Mouse (Mus musculus) mesoderm, embryonic 11.5 days (tissue): ENCODE results near the gene Tll2.

Source experiments
- DNase-seq: peaks from one replicate; pipeline ENCODE4 v3.0.0-alpha.2; 2012; ENCODE audit warnings: low read depth, low spot score

The Tll2 gene

GRCm38 (mm10) chr19:41206811-41207344 is at the start of gene Tll2:
Tll2 (minus strand) TSS chr19:41206835.
- DNase-seq, result peak; percentile 78

GRCm38 (mm10) chr19:41254584-41254983 is 47.9 kb upstream of the Tll2 start:
- no peak for DNase-seq

GRCm38 (mm10) chr19:41248968-41249367 is 42.3 kb upstream of the Tll2 start:
- DNase-seq, result no peak

GRCm38 (mm10) chr19:41248271-41248670 is 41.6 kb upstream of the Tll2 start:
- no peak for DNase-seq

GRCm38 (mm10) chr19:41246271-41246670 is 39.6 kb upstream of the Tll2 start:
- no peak for DNase-seq

- DNase-seq, result peak; percentile 62
Observed at GRCm38 (mm10) chr19:41244581-41244980, 37.9 kb upstream of the Tll2 start.

- no peak for DNase-seq
Observed at GRCm38 (mm10) chr19:41241997-41242396, 35.4 kb upstream of the Tll2 start.

GRCm38 (mm10) chr19:41233698-41234097 is 27.1 kb upstream of the Tll2 start:
- DNase-seq, result no peak

- no peak for DNase-seq
Observed at GRCm38 (mm10) chr19:41208326-41208725, 1.7 kb upstream of the Tll2 start.

- DNase-seq, result peak; percentile 30
Observed at GRCm38 (mm10) chr19:41206041-41206810, 409 bp downstream of the Tll2 start.

- peak; percentile 17 for DNase-seq
Observed at GRCm38 (mm10) chr19:41204159-41205081, 2.2 kb downstream of the Tll2 start.

- DNase-seq, result no peak
Observed at GRCm38 (mm10) chr19:41197606-41198005, 9.0 kb downstream of the Tll2 start.

- DNase-seq, result no peak
Observed at GRCm38 (mm10) chr19:41193379-41193778, 13.3 kb downstream of the Tll2 start.

GRCm38 (mm10) chr19:41192953-41193352 is 13.7 kb downstream of the Tll2 start:
- peak; percentile 17 for DNase-seq

- peak; percentile 67 for DNase-seq
Observed at GRCm38 (mm10) chr19:41191724-41192123, 14.9 kb downstream of the Tll2 start.

GRCm38 (mm10) chr19:41190876-41191434 is 15.7 kb downstream of the Tll2 start:
- peak; percentile 62 for DNase-seq

- no peak for DNase-seq
Observed at GRCm38 (mm10) chr19:41177331-41177730, 29.3 kb downstream of the Tll2 start.

- no peak for DNase-seq
Observed at GRCm38 (mm10) chr19:41176881-41177280, 29.8 kb downstream of the Tll2 start.

- DNase-seq, result no peak
Observed at GRCm38 (mm10) chr19:41165914-41166235, 40.8 kb downstream of the Tll2 start.

GRCm38 (mm10) chr19:41165144-41165913 is 41.3 kb downstream of the Tll2 start:
- no peak for DNase-seq

GRCm38 (mm10) chr19:41164447-41165095 is 42.1 kb downstream of the Tll2 start:
- DNase-seq, result peak; percentile 33
